Mouse (Mus musculus) midbrain, embryonic 11.5 days (tissue): ENCODE measurements around the gene Acap1. TPM values are rescaled to one million over a fixed set of nuclear protein-coding genes. Genes with fewer than 3 reads are reported as not detected.
"Not testable (repeated sequence)": the region's sequence is repeated elsewhere in the genome, so short reads cannot be mapped to it uniquely, and the experiment has no call there.

Experiments used
- ATAC-seq: fragments of 200-750 bp; cut with Nextera tagmentation; 2 replicates; pipeline ENCODE4 v1.8.0; 2017; ENCODE audit warnings: moderate TSS enrichment, moderate library complexity; ENCODE audit not compliant: low FRiP score
- DNase-seq: peaks from one replicate; pipeline ENCODE4 v3.0.0; 2015; ENCODE audit warnings: low spot score; ENCODE audit errors: missing footprints
- H3K27ac ChIP-seq: fragments of 300-500 bp; sonication (generic); 2 replicates; pipeline ENCODE4 v1.5.1; 2014; ENCODE audit warnings: low read depth, low read length
- H3K27me3 ChIP-seq: fragments of 300-500 bp; sonication (generic); 2 replicates; pipeline ENCODE4 v1.6.1; 2014; ENCODE audit warnings: mild to moderate bottlenecking, low read length, moderate library complexity, mixed read lengths; ENCODE audit not compliant: control insufficient read depth, insufficient read depth
- H3K36me3 ChIP-seq: fragments of 300-500 bp; sonication (generic); 2 replicates; pipeline ENCODE4 v1.6.1; 2014; ENCODE audit warnings: mild to moderate bottlenecking, low read length, moderate library complexity, mixed read lengths; ENCODE audit not compliant: control insufficient read depth, insufficient read depth
- H3K4me1 ChIP-seq: fragments of 300-500 bp; sonication (generic); 2 replicates; pipeline ENCODE4 v1.6.1; 2014; ENCODE audit warnings: low read length; ENCODE audit not compliant: control insufficient read depth, insufficient read depth
- H3K4me2 ChIP-seq: fragments of 300-500 bp; sonication (generic); 2 replicates; pipeline ENCODE4 v1.6.1; 2014; ENCODE audit warnings: mild to moderate bottlenecking, moderate library complexity
- H3K4me3 ChIP-seq: fragments of 300-500 bp; sonication (generic); 2 replicates; pipeline ENCODE4 v1.5.1; 2014; ENCODE audit warnings: low read depth, low read length
- H3K9ac ChIP-seq: fragments of 300-500 bp; sonication (generic); 2 replicates; pipeline ENCODE4 v1.6.1; 2014; ENCODE audit warnings: low read length
- H3K9me3 ChIP-seq: fragments of 300-500 bp; sonication (generic); 2 replicates; pipeline ENCODE4 v1.6.1; 2016; ENCODE audit warnings: low read length; ENCODE audit not compliant: control insufficient read depth
- WGBS: fragments of 180-500 bp; shearing (Covaris S2); extraction: QIAGEN DNeasy Blood & Tissue Kit; methylation state at CpG from one replicate; pipeline ENCODE4 v1.1.7; 2014; 5-methylcytosine and 5-hydroxymethylcytosine counted together
- polyA plus RNA-seq: library from polyadenylated mRNA; unstranded; fragments of >200 nt; fragmentation: Nextera tagmentation; extraction: Ambion mirVana; gene quantifications from 2 replicates; pipeline ENCODE4 v1.2.1, GENCODE M21; 2014

The Acap1 gene
- polyA plus RNA-seq, 1 experiment from 2014 or later, result 0.36 TPM

- no peak within 1 kb of the TSS for H3K27ac ChIP-seq
- no peaks in the 10 kb centered on the region for H3K9me3 ChIP-seq
- peaks cover 10% of the 10 kb centered on the region for H3K4me1 ChIP-seq
- peaks cover 39% of the 10 kb centered on the region for H3K27me3 ChIP-seq
- H3K36me3 ChIP-seq, result no peaks in the 10 kb centered on the region
- peak within 1 kb of the TSS; percentile 66 for H3K9ac ChIP-seq
- H3K4me2 ChIP-seq, result peak within 1 kb of the TSS; percentile 98
- peak; percentile 90 for ATAC-seq
- DNase-seq, result peak; percentile 97
- 1% methylated on average over 59 of the region's 62 CpGs for WGBS
- H3K4me3 ChIP-seq, result peak within 1 kb of the TSS; percentile 54
Observed at GRCm38 (mm10) chr11:69935137-69935879, 40.0 kb upstream of the Acap1 start, which contains the start of gene Ybx2. Gene Ybx2 (plus strand): TSS chr11:69935796.

DNA sequence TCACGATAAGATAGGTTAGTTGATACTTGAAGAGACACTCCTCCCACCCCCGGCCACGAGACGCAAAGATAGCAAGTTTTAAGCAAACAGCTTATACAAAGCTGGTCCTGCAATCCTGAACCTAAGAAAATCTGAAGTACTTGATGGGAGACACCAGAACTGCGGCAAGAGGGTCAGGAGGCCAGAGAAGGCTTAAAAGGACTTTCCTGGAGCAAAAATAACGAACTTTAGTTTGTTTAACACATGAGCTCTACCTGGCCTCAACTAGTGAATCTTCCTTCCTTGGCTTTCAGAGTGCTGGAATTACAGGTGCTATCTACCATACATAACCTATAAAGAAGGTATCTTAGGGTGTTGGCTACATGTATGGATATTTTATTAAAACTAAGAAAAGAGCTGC, 39.3 kb upstream of the Acap1 start:
- Histone ChIP-seq H3K4me2 (peak overlapping the region; percentile 34), H3K36me3 (no peaks in the 10 kb centered on the region), H3K9me3 (no peaks in the 10 kb centered on the region), H3K9ac (no peak overlapping the region), H3K27ac (no peak overlapping the region), H3K4me1 (peaks cover 10% of the 10 kb centered on the region), H3K4me3 (0 out of 2 replicates have a peak overlapping the region, but pooled peaks have one; percentile 7), H3K27me3 (peaks cover 39% of the 10 kb centered on the region)
- 18% methylated on average over 6 of the region's 6 CpGs for WGBS
- peak; percentile 92 for DNase-seq
- no peak for ATAC-seq

DNA sequence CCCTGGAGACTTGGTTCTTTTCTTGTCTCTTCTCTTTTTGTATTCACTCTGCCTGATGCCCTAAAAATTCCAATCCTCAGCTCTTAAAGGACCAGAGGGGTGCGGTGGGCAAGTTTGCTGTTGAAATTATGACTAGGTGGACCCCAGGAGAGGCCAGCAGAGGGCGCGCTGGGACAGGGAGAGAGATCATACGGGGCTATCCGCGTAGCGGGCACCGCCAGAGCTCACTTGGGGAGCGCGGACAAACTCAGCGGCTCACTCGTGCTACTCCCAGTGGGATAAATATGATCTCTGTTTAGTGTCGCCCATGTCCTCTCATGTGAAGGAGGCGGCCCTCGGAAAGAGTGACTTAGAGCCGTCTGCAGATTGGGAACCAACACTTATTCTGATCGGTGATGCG, 38.8 kb upstream of the Acap1 start:
- Histone ChIP-seq H3K4me1 (peaks cover 10% of the 10 kb centered on the region), H3K27me3 (peaks cover 39% of the 10 kb centered on the region), H3K36me3 (no peaks in the 10 kb centered on the region), H3K4me2 (peak overlapping the region; percentile 34), H3K9me3 (no peaks in the 10 kb centered on the region), H3K4me3 (peak overlapping the region; percentile 7), H3K27ac (no peak overlapping the region), H3K9ac (no peak overlapping the region)
- DNase-seq (peak; percentile 99), ATAC-seq (peak; percentile 36; the same call in 1 of the 2 replicates)
- under 1% methylated on average over 18 of the region's 18 CpGs for WGBS

DNA sequence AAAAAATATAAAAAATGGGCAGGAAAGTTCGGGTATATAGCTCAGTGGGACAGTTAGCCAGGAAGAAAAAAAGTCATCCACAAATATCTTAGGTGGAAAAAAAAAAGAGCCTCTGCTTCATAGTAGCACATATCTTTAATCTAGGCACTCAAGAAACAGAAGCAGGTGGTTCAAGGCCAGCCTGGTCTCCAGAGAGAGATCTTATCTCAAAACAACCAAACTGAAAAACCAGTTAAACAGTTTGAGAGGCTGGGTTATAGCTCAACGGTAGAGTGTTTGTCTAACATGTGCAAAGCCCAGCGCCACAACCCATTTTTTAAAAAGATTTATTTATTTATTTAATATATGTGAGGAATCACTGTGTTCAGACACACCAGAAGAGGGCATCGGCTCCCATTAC, 37.7 kb upstream of the Acap1 start:
- H3K4me2 ChIP-seq, result no peak overlapping the region
- no peaks in the 10 kb centered on the region for H3K36me3 ChIP-seq
- H3K4me3 ChIP-seq, result no peak overlapping the region
- no peaks in the 10 kb centered on the region for H3K9me3 ChIP-seq
- H3K27ac ChIP-seq, result no peak overlapping the region
- peak; percentile 83 for DNase-seq
- peaks cover 33% of the 10 kb centered on the region for H3K27me3 ChIP-seq
- peaks cover 10% of the 10 kb centered on the region for H3K4me1 ChIP-seq
- 75% methylated on average over 4 of the region's 4 CpGs for WGBS
- ATAC-seq, result no peak
- H3K9ac ChIP-seq, result no peak overlapping the region

GRCm38 (mm10) chr11:69932254-69932653, 36.9 kb upstream of the Acap1 start:
- Histone ChIP-seq H3K9me3 (no peaks in the 10 kb centered on the region), H3K27me3 (peaks cover 26% of the 10 kb centered on the region), H3K4me2 (no peak overlapping the region), H3K4me1 (peaks cover 10% of the 10 kb centered on the region), H3K4me3 (no peak overlapping the region), H3K36me3 (no peaks in the 10 kb centered on the region), H3K27ac (no peak overlapping the region), H3K9ac (no peak overlapping the region)
- WGBS, result 38% methylated on average over 3 of the region's 3 CpGs
- ATAC-seq, result no peak
- DNase-seq, result peak; percentile 71

GRCm38 (mm10) chr11:69931769-69932168, 36.4 kb upstream of the Acap1 start:
- 72% methylated on average over 8 of the region's 8 CpGs for WGBS
- Histone ChIP-seq H3K27ac (no peak overlapping the region), H3K27me3 (peaks cover 22% of the 10 kb centered on the region), H3K9me3 (no peaks in the 10 kb centered on the region), H3K4me1 (peaks cover 10% of the 10 kb centered on the region), H3K36me3 (no peaks in the 10 kb centered on the region), H3K4me2 (no peak overlapping the region), H3K9ac (no peak overlapping the region), H3K4me3 (no peak overlapping the region)
- no peak for DNase-seq
- no peak for ATAC-seq

- 81% methylated on average over 3 of the region's 3 CpGs for WGBS
- no peak overlapping the region for H3K9ac ChIP-seq
- ATAC-seq, result no peak
- no peak overlapping the region for H3K4me3 ChIP-seq
- H3K4me1 ChIP-seq, result peaks cover 6% of the 10 kb centered on the region
- no peak overlapping the region for H3K27ac ChIP-seq
- H3K27me3 ChIP-seq, result peaks cover 14% of the 10 kb centered on the region
- H3K4me2 ChIP-seq, result no peak overlapping the region
- H3K9me3 ChIP-seq, result no peaks in the 10 kb centered on the region
- no peaks in the 10 kb centered on the region for H3K36me3 ChIP-seq
- DNase-seq, result no peak
Observed at GRCm38 (mm10) chr11:69930967-69931537, 35.7 kb upstream of the Acap1 start.

GRCm38 (mm10) chr11:69930176-69930575, 34.8 kb upstream of the Acap1 start:
- not testable (repeated sequence) for H3K9me3 ChIP-seq, H3K27ac ChIP-seq, H3K36me3 ChIP-seq, ATAC-seq, DNase-seq, H3K4me3 ChIP-seq, H3K4me1 ChIP-seq, H3K9ac ChIP-seq, H3K27me3 ChIP-seq, H3K4me2 ChIP-seq
- WGBS, result 87% methylated on average over 8 of the region's 8 CpGs

GRCm38 (mm10) chr11:69929712-69930111, 34.4 kb upstream of the Acap1 start:
- DNase-seq (no peak), ATAC-seq (no peak)
- no peak overlapping the region for H3K4me2 ChIP-seq
- no peak overlapping the region for H3K27ac ChIP-seq
- WGBS, result 84% methylated on average over 4 of the region's 4 CpGs
- H3K9me3 ChIP-seq, result no peaks in the 10 kb centered on the region
- no peak overlapping the region for H3K9ac ChIP-seq
- H3K4me3 ChIP-seq, result no peak overlapping the region
- H3K4me1 ChIP-seq, result no peaks in the 10 kb centered on the region
- peaks cover 4% of the 10 kb centered on the region; the same call in 1 of the 2 replicates for H3K27me3 ChIP-seq
- no peaks in the 10 kb centered on the region for H3K36me3 ChIP-seq
